Mouse (Mus musculus) kidney, adult 2 months (tissue): ENCODE measurements around the gene Apol8.
"Not testable (repeated sequence)": the region's sequence is repeated elsewhere in the genome, so short reads cannot be mapped to it uniquely, and the experiment has no call there.

Experiments used
- CTCF ChIP-seq: fragments of 200-500 bp; conservative IDR thresholded peaks from 2 replicates; pipeline ENCODE4 v1.5.1; 2011; ENCODE audit warnings: low read depth, mild to moderate bottlenecking, control low read depth, low read length, moderate library complexity, mixed read lengths; ENCODE audit not compliant: insufficient read depth, insufficient read length
- POLR2A ChIP-seq: fragments of 200-500 bp; IDR thresholded peaks from one replicate; pipeline ENCODE4 v1.6.1; 2011; ENCODE audit warnings: low read depth, low read length, control low read depth

GRCm38 (mm10) chr15:77708936-77709335 is 47.9 kb downstream of the Apol8 start:
- not testable (repeated sequence) for TF ChIP-seq POLR2A, CTCF
